Mouse (Mus musculus): ENCODE results near the gene Shc4. TPM values are rescaled to one million over a fixed set of nuclear protein-coding genes. Genes with fewer than 3 reads are reported as not detected.

The Shc4 gene
- total RNA-seq, 2 experiments from 2014 or later: 5.2 to 5.8 TPM

DNA sequence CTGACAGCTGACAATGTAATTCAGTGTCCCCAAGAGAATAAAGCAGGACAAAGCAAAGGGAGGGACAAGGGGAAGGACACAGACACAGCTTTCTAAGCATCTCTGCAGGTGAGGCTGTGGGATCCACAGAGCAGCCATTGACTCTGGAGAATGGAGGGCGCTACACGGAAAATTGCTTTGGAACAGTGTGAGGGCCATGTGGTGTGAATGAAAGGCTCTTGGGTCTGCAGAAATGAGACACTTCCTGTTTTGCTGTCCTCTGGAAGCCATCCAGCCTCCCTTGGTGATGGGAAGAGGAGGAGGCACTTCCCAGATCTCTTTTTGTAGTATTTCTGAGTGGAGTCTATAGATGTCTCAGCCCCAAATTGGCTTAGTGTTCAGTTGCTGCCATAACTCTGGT, 27.7 kb downstream of the Shc4 start:
- intact Hi-C loops (cut with DNase I): no loop called here
- peak in 1 of 2 experiments; percentile 69 for DNase-seq (ENCODE audit: extremely low spot score in 1 of 2, low spot score in 2 of 2)

DNA sequence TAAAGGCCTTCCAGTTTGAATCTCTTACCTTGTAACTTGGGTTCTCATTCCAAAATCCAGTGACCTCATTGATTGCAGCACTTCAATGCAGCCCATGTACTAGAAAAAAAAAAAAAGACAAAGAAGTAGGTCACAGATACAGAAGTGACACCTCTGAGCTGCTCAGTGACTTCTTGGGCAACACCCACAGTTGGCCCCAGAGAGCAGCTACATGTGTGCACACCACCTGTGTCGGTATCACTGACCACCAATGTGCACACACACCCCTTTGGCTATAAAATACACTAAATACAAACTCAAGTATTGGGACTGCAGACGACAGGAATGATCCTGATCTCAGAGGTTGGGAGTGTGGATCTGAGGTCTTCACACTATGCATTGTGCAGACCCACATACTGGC, 29.1 kb downstream of the Shc4 start:
- intact Hi-C loops (cut with DNase I): no loop called here
- DNase-seq (ENCODE audit: extremely low spot score in 1 of 2, low spot score in 2 of 2): no peak

DNA sequence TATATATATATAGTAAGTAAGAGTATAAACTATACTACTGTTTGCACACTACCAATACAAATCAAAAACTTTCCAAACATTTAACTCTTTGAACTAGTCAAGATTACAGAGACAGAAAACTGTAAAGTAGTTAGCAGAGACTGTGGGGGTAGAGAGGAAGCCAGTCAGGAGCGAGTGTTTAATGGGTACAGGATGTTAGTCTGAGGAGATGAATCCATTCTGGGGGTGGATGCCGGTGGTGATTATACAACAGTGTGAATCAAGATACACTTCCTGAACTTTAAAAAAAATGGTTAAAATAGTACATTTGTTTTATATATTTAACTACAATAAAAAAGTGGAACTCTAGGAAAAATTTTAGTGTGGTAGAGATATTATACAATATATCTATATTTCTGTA, 31.9 kb downstream of the Shc4 start:
- DNase-seq (ENCODE audit: extremely low spot score in 1 of 2, low spot score in 2 of 2): no peak
- intact Hi-C loops (cut with DNase I): no loop called here

DNA sequence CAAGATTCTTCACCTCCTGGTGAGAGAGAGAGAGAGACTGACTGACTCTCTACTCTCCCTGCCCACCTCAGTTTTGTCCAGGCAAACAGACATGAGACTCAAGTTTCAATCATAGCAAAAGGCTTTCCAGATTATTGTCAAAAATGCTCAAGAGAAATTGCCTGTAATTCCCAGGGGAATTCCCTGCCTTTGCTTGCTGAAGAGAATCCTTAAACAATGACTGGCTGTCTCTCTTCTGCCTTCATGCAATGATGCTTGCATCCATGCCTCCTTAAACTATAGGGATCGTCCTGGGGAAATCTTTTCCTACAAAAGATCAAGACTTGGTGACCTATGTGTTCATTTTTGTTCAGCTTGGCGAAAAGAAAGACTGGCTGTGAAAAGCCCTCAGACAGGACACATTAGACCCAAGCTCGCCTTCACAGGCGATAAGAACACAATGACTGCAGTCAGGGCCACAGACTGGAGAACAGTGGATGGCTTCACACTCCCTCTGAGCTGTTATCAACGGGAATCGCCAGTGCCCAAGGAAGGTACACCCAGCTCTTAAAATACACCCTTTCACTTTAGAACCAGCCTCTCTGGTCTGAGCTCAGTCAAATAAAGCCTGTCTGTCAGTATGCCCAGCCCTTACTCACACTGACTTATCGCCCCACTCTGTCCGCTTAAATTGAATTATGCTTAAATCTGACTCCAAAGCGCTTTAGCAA, 38.4 kb downstream of the Shc4 start:
- intact Hi-C loops (cut with DNase I): no loop called here
- no peak for DNase-seq (ENCODE audit: extremely low spot score in 1 of 2, low spot score in 2 of 2)

DNA sequence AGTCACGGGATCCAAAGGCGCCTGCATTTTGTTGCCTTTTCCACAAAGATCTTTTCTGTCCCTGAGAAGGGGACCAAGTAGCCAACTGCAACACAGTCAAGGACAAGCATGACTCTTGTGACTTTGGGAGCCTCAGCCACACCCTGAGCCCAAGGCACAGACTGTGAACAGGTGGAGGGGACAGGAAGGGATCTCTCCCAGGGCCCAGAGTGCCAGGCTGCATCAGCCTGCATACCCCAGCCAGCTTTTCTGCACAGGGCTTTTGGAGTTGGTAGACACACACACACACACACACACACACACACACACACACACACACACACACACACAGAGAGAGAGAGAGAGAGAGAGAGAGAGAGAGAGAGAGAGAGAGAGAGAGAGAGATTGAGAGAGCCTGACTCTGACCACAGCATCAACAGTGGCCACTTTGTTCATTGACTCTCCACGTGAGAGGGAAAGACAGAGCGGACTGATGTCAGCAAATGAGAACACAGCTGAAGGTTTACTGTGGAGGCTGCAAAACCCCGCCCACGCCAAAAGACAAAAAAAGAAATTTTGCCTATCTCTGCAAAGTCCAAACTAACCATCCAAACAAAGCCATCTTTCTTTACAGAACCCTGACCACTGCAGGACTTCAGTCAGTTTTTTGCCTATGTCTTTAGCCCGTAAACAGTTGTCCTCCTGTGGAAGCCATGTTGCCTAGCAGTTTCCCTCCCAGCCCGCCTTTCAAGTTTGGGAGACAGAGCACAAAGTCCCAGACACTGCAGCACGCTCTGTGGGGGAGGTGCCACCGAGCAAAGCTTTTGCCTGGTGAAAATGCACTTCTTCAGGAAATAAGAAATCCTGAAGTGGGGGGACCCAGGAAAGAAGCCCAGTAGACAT, 39.1 kb downstream of the Shc4 start:
- intact Hi-C loops (cut with DNase I): no loop called here
- peak in 1 of 2 experiments; percentile 42 for DNase-seq (ENCODE audit: extremely low spot score in 1 of 2, low spot score in 2 of 2)

DNA sequence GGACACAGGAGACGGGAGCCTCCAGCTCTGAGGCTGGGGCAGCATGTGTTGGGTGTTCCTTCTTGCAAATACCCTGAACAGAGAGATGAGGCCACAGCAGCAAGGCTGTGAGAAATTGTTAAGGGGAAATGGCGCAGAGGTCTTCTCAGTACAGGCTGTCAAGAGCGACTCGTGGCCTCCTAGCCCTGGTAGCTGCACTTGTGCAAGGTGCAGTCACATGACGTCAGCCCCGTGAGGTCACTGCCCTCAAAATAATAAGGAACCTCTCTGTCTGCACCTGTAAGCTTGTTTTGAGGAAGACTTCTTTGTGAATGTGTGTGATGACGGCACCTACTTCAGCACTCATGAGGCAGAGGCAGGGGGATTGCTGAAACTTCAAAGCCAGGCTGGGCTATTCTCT, 40.1 kb downstream of the Shc4 start:
- no peak for DNase-seq (ENCODE audit: extremely low spot score in 1 of 2, low spot score in 2 of 2)
- intact Hi-C loops (cut with DNase I): no loop called here

DNA sequence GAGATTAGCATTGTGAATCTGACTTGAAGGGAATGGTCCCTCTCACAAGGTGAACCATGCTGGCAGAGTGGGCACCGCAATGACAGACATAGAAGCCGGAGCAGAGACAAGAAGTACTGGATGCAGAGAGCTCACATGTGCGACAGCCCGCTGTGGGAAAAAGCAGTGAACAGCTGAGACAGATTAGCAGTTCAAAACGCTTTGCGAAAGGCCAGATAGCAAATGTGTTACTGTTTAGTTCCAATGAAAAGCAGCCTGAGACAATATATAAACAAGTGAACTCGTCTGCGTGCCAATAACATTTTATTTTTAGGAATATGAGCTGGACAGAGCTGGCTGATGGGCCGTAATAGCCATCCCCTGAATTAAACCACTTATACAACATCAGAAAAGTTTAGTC, 42.1 kb downstream of the Shc4 start:
- intact Hi-C loops (cut with DNase I): no loop called here
- no peak for DNase-seq (ENCODE audit: extremely low spot score in 1 of 2, low spot score in 2 of 2)

DNA sequence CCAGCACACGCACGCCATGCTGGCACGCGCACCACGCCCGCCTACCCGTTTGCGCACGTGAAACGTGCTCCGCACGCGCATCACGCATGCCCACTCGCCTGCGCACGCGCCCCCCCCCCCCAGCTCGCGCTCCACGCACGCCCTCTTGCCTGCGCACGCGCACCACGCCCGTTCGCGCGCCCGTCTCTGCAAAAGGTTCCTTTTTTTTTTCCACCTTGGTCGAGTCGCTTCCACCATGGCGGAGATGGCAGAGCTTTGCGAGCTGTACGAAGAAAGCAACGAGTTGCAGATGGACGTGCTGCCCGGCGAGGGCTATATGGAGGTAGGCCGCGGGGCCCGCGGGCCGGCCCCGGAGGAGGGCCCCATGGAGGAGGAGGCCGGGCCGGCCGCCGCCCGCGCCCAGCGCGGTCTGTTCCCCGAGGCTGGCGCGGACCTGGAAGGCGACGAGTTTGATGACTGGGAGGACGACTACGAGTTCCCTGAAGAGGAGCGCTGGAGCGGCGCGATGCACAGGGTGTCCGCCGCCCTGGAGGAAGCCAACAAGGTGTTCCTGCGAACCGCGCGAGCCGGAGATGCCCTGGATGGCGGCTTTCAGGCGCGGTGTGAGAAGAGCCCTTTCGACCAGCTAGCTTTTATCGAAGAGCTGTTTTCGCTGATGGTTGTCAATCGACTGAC, 50.9 kb downstream of the Shc4 start, which contains the start of gene Eid1:
Eid1 (plus strand) TSS at position 139 of the 675 bp plus-strand sequence.
- intact Hi-C loops (cut with DNase I): no loop called here
- peak; percentile 80 to 92 for DNase-seq (ENCODE audit: extremely low spot score in 1 of 2, low spot score in 2 of 2)

DNA sequence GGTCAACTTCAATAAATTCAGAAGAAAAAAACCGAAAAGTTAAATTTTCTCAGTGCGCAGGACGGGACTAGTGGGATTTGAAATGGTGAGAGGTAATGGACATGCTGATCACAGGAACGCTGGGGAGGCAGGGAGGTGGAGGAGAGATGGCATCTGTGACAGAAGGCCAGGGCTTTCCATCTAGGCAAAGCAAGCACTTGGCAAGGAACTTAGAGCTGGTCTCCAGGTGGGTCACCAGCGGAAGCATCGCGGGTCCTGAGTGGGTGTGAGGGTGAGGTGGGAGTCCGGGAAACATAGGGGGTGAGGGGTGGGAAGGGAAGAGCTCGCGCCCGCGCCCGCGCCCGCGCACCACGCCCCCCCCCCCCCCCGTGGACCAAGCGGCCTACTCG, 51.4 kb downstream of the Shc4 start:
- DNase-seq (ENCODE audit: extremely low spot score in 1 of 2, low spot score in 2 of 2): peak in 1 of 2 experiments; percentile 26
- intact Hi-C loops (cut with DNase I): no loop called here

DNA sequence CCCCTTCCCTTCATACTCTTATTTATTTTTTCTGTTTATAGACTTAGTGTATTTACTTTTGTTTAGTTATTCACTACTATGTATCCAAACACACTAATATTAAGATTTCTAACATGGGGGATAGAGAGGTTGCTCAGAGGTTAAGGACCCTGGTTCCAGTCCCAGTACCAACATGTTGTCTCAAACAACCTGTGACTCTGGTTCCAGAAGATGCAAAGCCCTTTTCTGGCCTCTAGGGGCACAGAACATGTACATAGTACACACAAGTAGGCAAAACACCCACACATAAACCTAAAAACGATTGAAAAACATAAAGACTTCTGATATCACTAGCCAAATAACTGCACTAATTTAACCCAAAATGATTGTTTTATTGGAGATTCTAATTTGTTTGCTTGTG, 53.1 kb downstream of the Shc4 start:
- intact Hi-C loops (cut with DNase I): no loop called here
- no peak for DNase-seq (ENCODE audit: extremely low spot score in 1 of 2, low spot score in 2 of 2)

DNA sequence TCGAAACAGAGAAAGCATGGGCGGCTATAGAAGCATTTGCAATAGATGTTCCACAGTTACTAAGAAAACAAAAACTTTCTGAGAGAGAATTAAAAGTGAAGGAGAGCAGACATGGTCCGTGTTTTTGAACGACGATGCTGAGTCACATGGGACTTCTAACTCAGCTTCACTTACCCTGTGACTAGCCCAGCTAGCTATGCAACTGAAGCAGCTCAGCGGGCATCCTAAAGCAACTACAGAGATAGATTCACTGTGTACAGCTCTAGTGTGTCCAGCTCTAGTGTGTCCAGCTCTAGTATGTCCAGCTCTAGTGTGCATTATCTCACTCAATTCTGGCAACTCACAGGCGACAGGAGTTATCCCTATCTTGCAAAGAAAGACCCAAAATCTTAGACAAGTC, 56.2 kb downstream of the Shc4 start:
- DNase-seq (ENCODE audit: extremely low spot score in 1 of 2, low spot score in 2 of 2): no peak
- intact Hi-C loops (cut with DNase I): loop anchor here (10.0 kb wide), 2 partner anchors 157 to 367 kb away; partner anchors contain the start of gene Fgf7

DNA sequence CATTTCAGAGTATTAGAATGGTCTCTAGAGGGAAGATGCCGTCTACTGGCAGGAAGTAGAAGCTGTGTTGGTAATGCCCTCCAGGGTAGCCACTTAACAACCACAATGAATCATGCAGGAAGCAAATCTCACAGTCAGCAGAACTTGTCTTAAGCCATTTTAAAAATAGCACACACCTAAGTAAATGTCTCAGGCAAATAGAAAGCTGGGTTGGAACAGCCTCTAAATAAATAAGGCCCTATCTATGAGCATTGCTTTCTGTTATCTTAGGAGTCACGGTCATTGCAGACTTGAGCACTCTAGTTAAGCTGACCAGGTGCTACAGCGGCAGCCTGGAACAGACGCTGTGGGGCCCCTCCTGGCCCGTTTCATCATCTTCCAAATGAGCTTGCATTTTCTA, 56.8 kb downstream of the Shc4 start:
- intact Hi-C loops (cut with DNase I): loop anchor here (10.0 kb wide), 2 partner anchors 158 to 368 kb away; partner anchors contain the start of gene Fgf7
- no peak for DNase-seq (ENCODE audit: extremely low spot score in 1 of 2, low spot score in 2 of 2)

DNA sequence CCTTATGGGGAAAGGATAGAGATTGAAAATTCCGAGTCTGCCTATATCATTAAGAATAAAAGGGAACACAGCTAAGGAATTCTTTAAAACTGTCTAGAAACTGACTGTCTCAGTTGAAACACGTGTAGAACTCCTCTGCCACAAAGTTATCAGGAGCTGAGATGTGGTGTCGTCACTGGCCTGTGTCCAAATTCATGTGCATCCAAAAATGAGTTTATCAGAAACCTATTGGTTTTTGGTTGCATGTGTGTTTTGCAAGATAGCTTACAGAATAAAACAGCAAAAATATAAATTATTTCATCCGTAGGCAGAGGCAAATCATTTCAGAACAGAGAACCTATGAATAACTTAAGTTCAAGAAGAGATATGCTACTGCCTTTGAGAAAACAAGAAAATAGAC, 57.3 kb downstream of the Shc4 start:
- intact Hi-C loops (cut with DNase I): loop anchor here (10.0 kb wide), 2 partner anchors 158 to 368 kb away; partner anchors contain the start of gene Fgf7

DNA sequence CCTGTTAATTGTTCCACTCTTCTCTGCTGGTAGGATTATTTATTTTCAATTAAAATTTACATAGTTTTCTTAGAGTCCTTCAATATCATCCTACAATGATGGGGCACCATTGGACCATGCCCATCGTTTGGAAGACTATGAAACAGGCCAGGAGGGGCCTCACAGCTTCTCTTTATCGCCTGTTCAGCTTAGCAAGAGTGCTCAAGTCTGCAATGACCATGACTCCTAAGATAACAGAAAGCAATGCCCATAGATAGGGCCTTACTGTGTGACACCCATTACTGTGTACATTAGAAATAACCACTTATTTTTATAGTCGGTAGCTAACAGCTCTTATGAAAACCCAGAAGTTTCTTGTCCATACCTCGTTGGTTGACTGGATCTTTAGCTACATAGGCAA, 58.0 kb downstream of the Shc4 start:
- intact Hi-C loops (cut with DNase I): loop anchor here (10.0 kb wide), 2 partner anchors 159 to 369 kb away; partner anchors contain the start of gene Fgf7
- no peak for DNase-seq (ENCODE audit: extremely low spot score in 1 of 2, low spot score in 2 of 2)

More for the DNA sequence above, 57.3 kb downstream of the Shc4 start:
- no peak for DNase-seq (ENCODE audit: extremely low spot score in 1 of 2, low spot score in 2 of 2)

DNA sequence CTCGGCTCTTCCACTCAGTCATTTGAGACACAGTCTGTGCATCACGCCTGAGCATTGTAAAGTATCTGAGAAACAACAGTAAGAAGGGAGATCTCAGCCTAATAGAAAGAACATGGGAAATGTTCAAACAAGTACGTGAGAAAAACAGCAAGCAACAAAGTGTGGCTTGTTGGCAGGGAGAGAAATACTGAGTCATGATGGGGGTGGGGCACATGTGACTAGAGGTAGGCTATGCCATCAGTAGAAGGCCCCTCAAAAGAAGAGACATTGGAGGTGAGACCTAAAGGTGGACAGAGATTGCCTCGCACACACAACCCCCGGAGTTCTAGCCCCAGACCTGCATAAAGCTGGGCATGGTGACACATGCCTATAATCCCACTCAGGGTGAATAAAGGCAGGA, 58.7 kb downstream of the Shc4 start:
- no peak for DNase-seq (ENCODE audit: extremely low spot score in 1 of 2, low spot score in 2 of 2)
- intact Hi-C loops (cut with DNase I): loop anchor here (10.0 kb wide), 2 partner anchors 160 to 370 kb away; partner anchors contain the start of gene Fgf7

DNA sequence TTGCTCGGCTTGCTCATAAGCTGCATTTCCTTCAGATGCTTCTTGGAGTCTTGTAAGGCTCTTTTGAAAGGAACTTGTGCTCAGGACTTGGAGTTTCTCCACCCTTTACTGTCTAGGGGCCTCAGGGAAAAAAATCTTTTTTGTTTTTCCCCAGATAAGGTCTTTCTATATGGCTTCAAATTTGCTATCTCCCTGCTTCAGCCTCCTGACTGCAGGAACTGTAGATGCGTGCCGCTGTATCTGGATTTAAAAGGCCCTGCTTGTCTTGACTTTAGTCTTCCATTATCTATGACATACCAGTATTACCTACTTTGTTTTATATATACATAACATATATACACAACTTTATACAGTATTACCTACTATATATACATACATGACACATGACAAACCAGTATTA, 61.4 kb downstream of the Shc4 start:
- intact Hi-C loops (cut with DNase I): loop anchor here (10.0 kb wide), 2 partner anchors 162 to 372 kb away; partner anchors contain the start of gene Fgf7
- no peak for DNase-seq (ENCODE audit: extremely low spot score in 1 of 2, low spot score in 2 of 2)

DNA sequence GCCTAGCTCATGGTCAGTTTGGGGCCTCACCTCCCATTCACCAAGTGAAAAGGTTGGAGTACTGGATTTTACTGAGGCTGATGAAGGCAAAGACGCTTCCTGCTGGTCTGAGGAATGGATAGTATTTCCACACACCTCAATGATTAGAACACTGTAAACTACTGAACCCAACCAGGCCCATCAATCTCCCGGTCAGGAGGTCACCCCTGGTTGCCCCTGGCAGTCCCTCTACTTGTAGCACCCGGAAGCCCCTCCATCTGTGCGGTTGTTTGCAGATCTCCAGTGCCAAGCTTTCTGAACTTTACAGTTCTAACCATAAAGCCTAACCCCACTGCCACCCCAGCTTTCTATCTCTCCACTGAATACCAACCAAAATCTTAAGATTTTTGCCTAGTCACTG, 62.8 kb downstream of the Shc4 start:
- DNase-seq (ENCODE audit: extremely low spot score in 1 of 2, low spot score in 2 of 2): no peak
- intact Hi-C loops (cut with DNase I): loop anchor here (2.0 to 10.0 kb wide), 3 partner anchors 70 to 374 kb away; partner anchors contain the start of gene Fgf7

DNA sequence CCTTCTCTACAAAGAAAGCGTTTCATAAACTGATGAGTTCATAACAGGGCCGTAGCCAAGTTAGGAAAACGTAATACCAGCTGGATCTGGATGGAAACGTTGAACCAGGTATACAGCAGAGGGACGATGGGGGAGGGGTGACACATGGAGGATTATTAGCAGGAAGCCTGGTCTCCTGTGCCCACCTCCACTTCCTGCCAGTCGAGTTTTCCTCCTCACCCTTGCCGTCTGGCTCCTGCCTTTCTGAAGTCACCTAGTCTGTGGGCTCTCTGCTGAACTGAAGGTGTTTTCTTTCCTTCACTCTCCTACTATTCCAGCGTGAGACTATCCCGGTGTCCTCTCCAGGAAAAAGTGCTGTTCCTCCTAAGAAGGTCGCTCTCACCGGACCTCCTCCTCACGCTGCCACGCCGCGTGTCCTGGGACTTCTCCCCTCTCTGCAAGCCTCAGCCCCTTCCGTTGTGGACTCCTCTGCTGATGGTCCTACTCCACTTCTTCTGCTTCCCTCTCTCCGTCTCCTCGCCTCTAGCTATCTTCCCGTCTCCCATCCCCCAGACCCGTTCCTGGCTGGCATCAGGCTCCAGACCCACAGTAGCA, 63.3 kb downstream of the Shc4 start:
- DNase-seq (ENCODE audit: extremely low spot score in 1 of 2, low spot score in 2 of 2): no peak
- intact Hi-C loops (cut with DNase I): loop anchor here (2.0 to 10.0 kb wide), 3 partner anchors 70 to 374 kb away; partner anchors contain the start of gene Fgf7
